Mouse (Mus musculus) thymus, postnatal 10 days (tissue): Measurements from ENCODE around the gene Faf2.
"Not testable (repeated sequence)": the region's sequence is repeated elsewhere in the genome, so short reads cannot be mapped to it uniquely, and the experiment has no call there.

ENCODE experiments used
- DNase-seq, 2 experiments: peaks; one replicate each; pipeline ENCODE4 v3.0.0; 2021; ENCODE audit warnings: low spot score in 2 of 2

The Faf2 gene

GRCm38 (mm10) chr13:54607204-54607603 is 14.4 kb upstream of the Faf2 start:
- DNase-seq: no peak

- DNase-seq: no peak
Measured at GRCm38 (mm10) chr13:54608002-54608401, 13.6 kb upstream of the Faf2 start.

GRCm38 (mm10) chr13:54608666-54609065 is 12.9 kb upstream of the Faf2 start:
- no peak for DNase-seq

GRCm38 (mm10) chr13:54609301-54609700 is 12.3 kb upstream of the Faf2 start:
- DNase-seq: no peak

- no peak for DNase-seq
Measured at GRCm38 (mm10) chr13:54610613-54610971, 11.0 kb upstream of the Faf2 start.

- peak; percentile 75 to 85 for DNase-seq
Measured at GRCm38 (mm10) chr13:54610972-54611754, 10.4 kb upstream of the Faf2 start, which contains the start of gene Cltb. Cltb (minus strand) TSS chr13:54611344.

GRCm38 (mm10) chr13:54613141-54613540 is 8.4 kb upstream of the Faf2 start:
- not testable (repeated sequence) for DNase-seq

GRCm38 (mm10) chr13:54616307-54616706 is 5.3 kb upstream of the Faf2 start:
- no peak for DNase-seq

- DNase-seq: no peak
Measured at GRCm38 (mm10) chr13:54616998-54617397, 4.6 kb upstream of the Faf2 start.

GRCm38 (mm10) chr13:54621960-54622521 is 457 bp downstream of the Faf2 start:
- DNase-seq: peak in 1 of 2 experiments; percentile 11

- no peak for DNase-seq
Measured at GRCm38 (mm10) chr13:54629128-54629527, 7.5 kb downstream of the Faf2 start.

- no peak for DNase-seq
Measured at GRCm38 (mm10) chr13:54632731-54633277, 11.2 kb downstream of the Faf2 start.

- DNase-seq: no peak
Measured at GRCm38 (mm10) chr13:54635011-54635410, 13.4 kb downstream of the Faf2 start.

- DNase-seq: no peak
Measured at GRCm38 (mm10) chr13:54650461-54650860, 28.9 kb downstream of the Faf2 start.

- no peak for DNase-seq
Measured at GRCm38 (mm10) chr13:54660877-54661276, 39.3 kb downstream of the Faf2 start.

GRCm38 (mm10) chr13:54661358-54661757 is 39.8 kb downstream of the Faf2 start:
- no peak for DNase-seq

- no peak for DNase-seq
Measured at GRCm38 (mm10) chr13:54663999-54664398, 42.4 kb downstream of the Faf2 start.

- DNase-seq: no peak
Measured at GRCm38 (mm10) chr13:54664509-54664908, 42.9 kb downstream of the Faf2 start.

GRCm38 (mm10) chr13:54665062-54665461 is 43.5 kb downstream of the Faf2 start:
- no peak for DNase-seq

- no peak for DNase-seq
Measured at GRCm38 (mm10) chr13:54670491-54670890, 48.9 kb downstream of the Faf2 start.

- DNase-seq: no peak
Measured at GRCm38 (mm10) chr13:54675895-54676590, 54.5 kb downstream of the Faf2 start.

- DNase-seq: no peak
Measured at GRCm38 (mm10) chr13:54678263-54678662, 56.7 kb downstream of the Faf2 start.
